Mouse (Mus musculus) embryonic facial prominence, embryonic 14.5 days (tissue): ENCODE data around the gene Sstr3. TPM values are rescaled to one million over a fixed set of nuclear protein-coding genes. Genes with fewer than 3 reads are reported as not detected.

Experiments used
- ATAC-seq: fragments of 200-750 bp; cut with Nextera tagmentation; 2 replicates; pipeline ENCODE4 v1.8.0; 2017; ENCODE audit warnings: low read depth, moderate number of reproducible peaks, moderate TSS enrichment
- DNase-seq: peaks from one replicate; pipeline ENCODE4 v3.0.0-alpha.2; 2015; ENCODE audit warnings: low spot score
- H3K27ac ChIP-seq: fragments of 300-500 bp; sonication (generic); replicated peaks from 2 replicates; pipeline ENCODE4 v1.5.1; 2014; ENCODE audit warnings: low read depth, mild to moderate bottlenecking, low read length, moderate library complexity
- H3K27me3 ChIP-seq: fragments of 300-500 bp; sonication (generic); replicated peaks from 2 replicates; pipeline ENCODE4 v1.6.1; 2014; ENCODE audit warnings: low read length; ENCODE audit not compliant: control insufficient read depth, insufficient read depth
- H3K36me3 ChIP-seq: fragments of 300-500 bp; sonication (generic); 2 replicates; pipeline ENCODE4 v1.6.1; 2014; ENCODE audit warnings: low read length, mixed read lengths; ENCODE audit not compliant: control insufficient read depth, insufficient read depth
- H3K4me1 ChIP-seq: fragments of 300-500 bp; sonication (generic); 2 replicates; pipeline ENCODE4 v1.6.1; 2014; ENCODE audit warnings: antibody characterized with exemption, low read length; ENCODE audit not compliant: control insufficient read depth, insufficient read depth
- H3K4me2 ChIP-seq: fragments of 300-500 bp; sonication (generic); 2 replicates; pipeline ENCODE4 v1.6.1; 2014; ENCODE audit warnings: low read depth, mild to moderate bottlenecking, low read length, moderate library complexity, mixed read lengths
- H3K4me3 ChIP-seq: fragments of 300-500 bp; sonication (generic); 2 replicates; pipeline ENCODE4 v1.5.1; 2014; ENCODE audit warnings: low read depth, mild to moderate bottlenecking, low read length
- H3K9ac ChIP-seq: fragments of 300-500 bp; sonication (generic); 2 replicates; pipeline ENCODE4 v1.6.1; 2014; ENCODE audit warnings: low read depth, mild to moderate bottlenecking, low read length, moderate library complexity, mixed read lengths
- H3K9me3 ChIP-seq: fragments of 300-500 bp; sonication (generic); 2 replicates; pipeline ENCODE4 v1.6.1; 2016; ENCODE audit warnings: low read length; ENCODE audit not compliant: control insufficient read depth
- WGBS: fragments of 180-500 bp; shearing (Covaris S2); extraction: QIAGEN DNeasy Blood & Tissue Kit; methylation state at CpG from one replicate; pipeline ENCODE4 v1.1.7; 2014; 5-methylcytosine and 5-hydroxymethylcytosine counted together
- polyA plus RNA-seq: library from polyadenylated mRNA; unstranded; fragments of >200 nt; fragmentation: Nextera tagmentation; extraction: Ambion mirVana; gene quantifications from 2 replicates; pipeline ENCODE4 v1.2.1, GENCODE M21; 2014

Sstr3 gene
- polyA plus RNA-seq, 1 experiment from 2014 or later = 0.14 TPM

DNA sequence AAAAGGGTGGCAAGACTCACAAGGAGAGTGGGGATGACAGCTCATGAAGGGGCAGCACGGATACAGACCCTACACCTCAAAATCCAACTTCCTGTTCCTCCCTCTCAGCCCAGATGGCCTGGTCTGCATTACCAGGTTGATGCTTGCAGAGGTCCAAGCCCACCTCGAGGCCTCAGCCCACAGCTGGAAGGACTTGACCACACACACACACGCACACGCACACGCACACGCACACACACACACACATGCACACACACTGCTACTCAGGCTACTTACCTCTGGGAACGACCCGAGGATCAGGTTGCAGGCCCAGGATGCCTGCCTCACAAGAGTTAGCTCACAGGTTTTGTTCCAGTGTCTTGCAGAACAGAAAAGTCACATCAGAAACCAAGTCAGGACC is 54.6 kb downstream of the Sstr3 start:
- H3K36me3 ChIP-seq = no peaks in the 10 kb centered on the region
- no peaks in the 10 kb centered on the region for H3K9me3 ChIP-seq
- no peak overlapping the region for H3K4me2 ChIP-seq
- no peak overlapping the region for H3K9ac ChIP-seq
- H3K27me3 ChIP-seq = no peaks in the 10 kb centered on the region
- DNase-seq (no peak), ATAC-seq (no peak)
- 49% methylated on average over 8 of the region's 8 CpGs for WGBS
- H3K4me3 ChIP-seq = no peak overlapping the region
- H3K27ac ChIP-seq = no peak overlapping the region
- no peaks in the 10 kb centered on the region for H3K4me1 ChIP-seq

DNA sequence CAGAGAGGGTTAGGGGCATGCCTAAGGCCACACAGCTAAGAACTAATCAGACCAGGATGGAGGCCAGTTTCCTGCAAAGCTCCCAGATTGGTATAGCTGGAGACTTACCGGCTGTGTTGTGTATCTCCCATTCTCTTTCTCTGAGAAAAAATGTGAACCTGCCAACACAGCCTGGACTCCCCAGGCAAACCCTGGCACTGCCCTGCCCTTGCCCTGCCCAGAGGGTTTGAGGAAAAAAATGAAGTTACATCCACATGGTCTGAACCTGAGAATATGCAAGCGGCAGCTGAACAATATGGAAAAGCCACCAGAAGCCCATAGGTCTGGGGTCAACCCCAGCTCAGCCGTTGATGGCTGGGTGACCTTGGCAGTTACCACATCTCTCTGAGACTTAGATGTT is 55.2 kb downstream of the Sstr3 start:
- no peaks in the 10 kb centered on the region for H3K4me1 ChIP-seq
- DNase-seq = no peak
- H3K36me3 ChIP-seq = no peaks in the 10 kb centered on the region
- no peak overlapping the region for H3K27ac ChIP-seq
- WGBS = 76% methylated on average over 3 of the region's 3 CpGs
- ATAC-seq = no peak
- no peak overlapping the region for H3K9ac ChIP-seq
- no peak overlapping the region for H3K4me3 ChIP-seq
- H3K4me2 ChIP-seq = no peak overlapping the region
- H3K27me3 ChIP-seq = no peaks in the 10 kb centered on the region
- H3K9me3 ChIP-seq = no peaks in the 10 kb centered on the region

DNA sequence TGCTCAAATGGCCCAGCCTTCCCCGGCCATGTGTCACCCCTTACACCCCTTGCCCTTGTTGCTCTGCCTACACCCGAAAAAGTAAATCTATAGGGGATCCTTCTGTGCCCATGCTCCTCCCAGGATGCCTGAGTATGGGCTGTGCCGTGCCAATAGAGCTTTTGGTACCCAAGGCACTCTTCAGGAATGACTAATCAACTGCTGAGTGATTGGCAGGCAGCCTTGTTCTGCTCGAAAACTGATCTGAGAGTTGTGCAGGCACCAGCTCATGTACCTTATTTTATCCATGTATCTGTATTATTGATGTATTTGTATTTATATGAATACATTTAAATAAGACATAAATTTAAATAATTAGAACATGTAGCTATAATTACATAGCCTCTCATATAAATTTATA is 57.4 kb downstream of the Sstr3 start:
- Histone ChIP-seq H3K9me3 (no peaks in the 10 kb centered on the region), H3K4me1 (no peaks in the 10 kb centered on the region), H3K9ac (no peak overlapping the region), H3K4me2 (no peak overlapping the region), H3K4me3 (no peak overlapping the region), H3K36me3 (no peaks in the 10 kb centered on the region), H3K27me3 (no peaks in the 10 kb centered on the region), H3K27ac (no peak overlapping the region)
- 60% methylated on average over 4 of the region's 4 CpGs for WGBS
- DNase-seq (no peak), ATAC-seq (no peak)

Other genes with a start within 250 kb of the Sstr3 start
- 0.71 and 1.3 TPM in 2 replicates for gene Csf2rb2, start 239.0 kb downstream of the Sstr3 start, polyA plus RNA-seq
- gene Csf2rb, start 218.9 kb downstream of the Sstr3 start, polyA plus RNA-seq = 4.2 and 4.6 TPM in 2 replicates
- not detected in 2 replicates for gene Tex33, start 148.8 kb downstream of the Sstr3 start, polyA plus RNA-seq
- gene Tst, start 138.8 kb downstream of the Sstr3 start, polyA plus RNA-seq = 35.0 and 39.1 TPM in 2 replicates
- 3.0 and 3.5 TPM in 2 replicates for gene Mpst, start 138.3 kb downstream of the Sstr3 start, polyA plus RNA-seq
- 46.9 and 54.1 TPM in 2 replicates for gene Kctd17, start 116.1 kb downstream of the Sstr3 start, polyA plus RNA-seq
- 1.1 and 1.5 TPM in 2 replicates for gene Tmprss6, start 76.1 kb downstream of the Sstr3 start, polyA plus RNA-seq
- gene Il2rb, start 49.4 kb downstream of the Sstr3 start, polyA plus RNA-seq = 0.42 and 0.55 TPM in 2 replicates
- gene C1qtnf6, start 13.3 kb downstream of the Sstr3 start, polyA plus RNA-seq = 64.1 and 67.5 TPM in 2 replicates
- 27.9 and 29.2 TPM in 2 replicates for gene Rac2, start 28.1 kb upstream of the Sstr3 start, polyA plus RNA-seq
- gene Cyth4, start 52.4 kb upstream of the Sstr3 start, polyA plus RNA-seq = 6.9 and 7.2 TPM in 2 replicates
- 0.18 and 0.28 TPM in 2 replicates for gene Elfn2, start 174.1 kb upstream of the Sstr3 start, polyA plus RNA-seq
- 13.6 and 13.7 TPM in 2 replicates for gene Mfng, start 228.8 kb upstream of the Sstr3 start, polyA plus RNA-seq